Mouse (Mus musculus): ENCODE results near the gene Nudt6.

Gene Nudt6

GRCm38 (mm10) chr3:37383096-37383765 is 36.8 kb downstream of the Nudt6 start:
- no peak for DNase-seq (ENCODE audit: low read depth)

GRCm38 (mm10) chr3:37381457-37381856 is 38.6 kb downstream of the Nudt6 start:
- no peak for DNase-seq (ENCODE audit: low read depth)

DNA sequence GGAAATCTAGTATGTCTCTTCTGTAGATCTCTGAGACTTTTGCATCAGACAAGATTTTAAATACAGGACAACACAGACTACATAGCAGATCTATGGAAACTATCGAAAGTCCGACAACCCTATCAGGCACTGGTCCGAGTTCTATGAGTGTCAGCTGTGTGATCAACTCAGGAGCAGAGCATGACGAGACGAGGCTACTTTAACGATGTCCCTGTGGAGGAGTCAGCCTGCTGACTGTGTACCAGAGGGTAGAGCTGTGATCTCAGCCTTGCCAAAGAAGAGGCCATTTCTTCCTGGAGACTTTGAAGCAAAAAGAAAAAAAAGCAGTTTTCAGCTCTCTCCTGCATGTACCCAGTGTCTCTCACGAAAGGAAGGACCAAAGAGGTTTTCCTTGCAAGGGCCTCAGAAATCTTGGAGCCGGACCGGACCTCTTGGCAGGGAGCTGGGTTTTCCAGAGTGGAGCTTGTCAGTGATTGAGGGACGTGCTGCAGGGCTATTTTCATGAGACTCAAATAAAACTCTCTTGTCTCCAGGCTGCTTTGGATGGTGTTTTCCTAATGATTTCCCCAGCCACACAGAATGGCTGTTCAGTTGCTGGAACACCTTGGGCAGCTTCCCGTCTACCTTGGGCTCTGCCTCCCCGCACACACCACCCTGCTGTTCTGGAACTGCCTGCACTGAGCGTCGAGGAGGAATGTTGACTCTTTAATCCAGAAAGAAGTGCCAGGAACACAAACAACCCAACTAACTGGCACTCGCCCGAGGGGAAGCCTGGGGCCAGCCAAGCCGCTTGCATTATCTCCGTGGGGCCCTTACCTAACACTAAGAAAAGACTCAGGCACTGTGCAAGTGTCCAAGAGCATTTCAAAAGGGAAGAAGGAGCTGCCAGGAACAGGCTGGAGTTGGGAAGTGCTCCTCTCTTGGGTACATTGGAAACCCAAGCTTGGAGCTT is 39.8 kb downstream of the Nudt6 start:
- no peak for DNase-seq (ENCODE audit: low read depth)

DNA sequence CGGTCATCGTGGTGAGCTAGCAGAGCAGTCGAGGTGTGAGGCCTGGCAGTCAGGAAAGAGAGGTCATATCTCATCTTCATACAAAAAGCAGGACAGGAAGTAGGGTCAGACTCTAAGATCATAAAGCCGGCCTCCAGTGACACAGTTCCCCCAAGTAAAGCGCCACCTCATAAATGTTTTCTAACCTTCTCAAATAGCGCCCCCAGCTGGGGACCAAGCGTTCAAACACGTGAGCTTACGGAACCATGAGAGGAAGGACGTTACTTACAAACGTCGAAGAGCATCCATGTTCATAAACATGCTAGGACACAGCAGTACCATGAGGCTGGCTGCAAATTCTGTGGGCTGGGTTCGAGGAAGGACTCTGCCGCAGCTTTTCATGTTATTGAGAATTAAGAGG is 40.8 kb downstream of the Nudt6 start:
- DNase-seq (ENCODE audit: low read depth), result no peak

- DNase-seq (ENCODE audit: low read depth), result no peak
These were observed 41.6 kb downstream of the Nudt6 start for GRCm38 (mm10) chr3:37378412-37378811.

DNA sequence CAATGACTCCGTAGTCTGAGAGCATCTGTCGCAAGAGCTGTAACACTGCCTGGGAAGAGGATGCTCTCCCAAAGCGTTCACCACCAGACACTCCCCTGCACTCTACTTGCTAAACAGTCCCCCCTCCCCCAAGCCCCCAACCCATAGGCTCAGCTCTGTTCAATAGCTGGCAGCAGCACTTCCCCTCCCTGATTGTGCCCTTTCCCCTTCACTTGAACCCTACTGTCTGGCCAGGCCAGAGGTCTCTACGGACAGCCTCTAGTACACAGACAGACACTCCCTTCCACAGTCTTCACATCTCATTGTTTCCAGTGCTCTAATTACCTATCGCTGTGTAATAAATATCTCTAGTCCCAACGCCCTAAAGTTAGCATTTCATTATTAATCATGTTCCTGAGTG is 42.1 kb downstream of the Nudt6 start:
- DNase-seq (ENCODE audit: low read depth), result no peak

GRCm38 (mm10) chr3:37373712-37374111 is 46.3 kb downstream of the Nudt6 start:
- DNase-seq (ENCODE audit: low read depth), result no peak

GRCm38 (mm10) chr3:37370407-37370806 is 49.6 kb downstream of the Nudt6 start:
- no peak for DNase-seq (ENCODE audit: low read depth)

GRCm38 (mm10) chr3:37366381-37367053 is 53.5 kb downstream of the Nudt6 start:
- no peak for DNase-seq (ENCODE audit: low read depth)

GRCm38 (mm10) chr3:37365976-37366375 is 54.0 kb downstream of the Nudt6 start:
- DNase-seq (ENCODE audit: low read depth), result no peak

- DNase-seq (ENCODE audit: low read depth), result no peak
These were observed 54.9 kb downstream of the Nudt6 start for GRCm38 (mm10) chr3:37365144-37365543.

- DNase-seq (ENCODE audit: low read depth), result no peak
These were observed 59.3 kb downstream of the Nudt6 start for GRCm38 (mm10) chr3:37360729-37361128.
